Mouse (Mus musculus) frontal cortex, postnatal 10 days (tissue): ENCODE measurements around the gene Srd5a3.
A peak's percentile ranks its signal among the peaks of the same experiment; 100 is the strongest.
"Not testable (repeated sequence)": the region's sequence is repeated elsewhere in the genome, so short reads cannot be mapped to it uniquely, and the experiment has no call there.

Experiments
- DNase-seq, 2 experiments: peaks; one replicate each; pipeline ENCODE4 v3.0.0; 2022; ENCODE audit warnings: low spot score in 2 of 2, mixed read lengths in 1 of 2

Gene Srd5a3

GRCm38 (mm10) chr5:76139808-76140729 is at the start of gene Srd5a3:
Gene Srd5a3 (plus strand): TSS chr5:76140271.
- DNase-seq, result peak; percentile 92 to 93

GRCm38 (mm10) chr5:76103809-76104208 is 36.3 kb upstream of the Srd5a3 start:
- DNase-seq, result not testable (repeated sequence)

- no peak for DNase-seq
Measured at GRCm38 (mm10) chr5:76107306-76107705, 32.8 kb upstream of the Srd5a3 start.

DNA sequence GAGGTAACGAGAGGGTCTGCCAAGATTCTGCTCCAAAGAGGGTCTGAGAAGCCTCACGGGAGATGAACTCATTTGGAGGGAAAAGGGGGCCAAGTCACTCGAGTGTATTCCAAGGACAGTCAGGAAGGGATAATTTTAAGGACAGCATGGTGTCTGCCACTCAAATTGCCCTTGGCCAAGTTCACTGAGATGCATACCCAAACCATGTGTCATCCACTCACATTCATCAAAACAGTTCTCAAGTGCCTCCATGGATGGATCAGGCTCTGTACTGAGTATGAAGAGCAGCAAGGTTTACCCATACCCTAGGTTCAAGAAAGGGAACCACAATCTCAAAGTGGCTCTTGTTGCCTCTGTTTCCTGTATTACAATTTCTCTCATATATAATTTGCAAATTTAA is 31.6 kb upstream of the Srd5a3 start:
- DNase-seq, result no peak

- DNase-seq, result no peak
Measured at GRCm38 (mm10) chr5:76111173-76111572, 28.9 kb upstream of the Srd5a3 start.

GRCm38 (mm10) chr5:76112016-76112415 is 28.1 kb upstream of the Srd5a3 start:
- no peak for DNase-seq

GRCm38 (mm10) chr5:76115436-76116041 is 24.5 kb upstream of the Srd5a3 start:
- DNase-seq, result no peak

GRCm38 (mm10) chr5:76118441-76118840 is 21.6 kb upstream of the Srd5a3 start:
- peak; percentile 20 to 61 for DNase-seq

GRCm38 (mm10) chr5:76120634-76121033 is 19.4 kb upstream of the Srd5a3 start:
- DNase-seq, result no peak

DNA sequence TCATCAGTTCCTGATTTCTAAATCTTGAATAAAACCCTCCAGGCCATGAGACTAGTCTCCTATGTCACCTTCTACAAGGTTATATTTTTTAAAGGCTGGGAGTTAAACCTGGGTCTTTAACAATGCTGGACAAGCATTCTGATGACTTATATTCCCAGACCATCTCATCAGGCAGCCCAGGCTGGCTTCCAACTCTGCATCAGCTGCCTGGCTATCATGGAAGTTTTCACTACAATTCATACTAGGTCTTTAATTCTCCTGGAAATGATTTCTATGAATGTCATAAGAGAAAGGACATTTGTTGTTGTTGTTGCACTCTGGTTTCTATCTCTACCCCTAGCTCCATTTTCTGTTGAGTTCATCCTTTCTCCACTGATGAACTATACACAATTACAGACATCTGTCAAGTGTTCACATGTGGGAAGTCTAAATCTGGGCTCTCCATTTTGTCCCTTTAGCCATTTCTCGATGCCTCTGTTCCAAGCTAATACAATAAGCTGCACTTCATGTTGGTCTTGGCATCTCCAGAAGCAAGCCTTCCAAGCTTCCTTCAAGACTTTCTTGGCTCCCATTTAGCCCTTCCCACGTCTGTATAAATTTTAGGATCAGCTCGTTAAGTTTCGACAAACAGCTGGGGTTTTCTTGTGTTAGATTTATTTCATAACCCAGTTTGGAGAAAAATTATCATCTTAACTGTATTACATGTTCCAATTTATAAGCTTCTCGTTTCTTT is 12.3 kb upstream of the Srd5a3 start:
- no peak for DNase-seq

DNA sequence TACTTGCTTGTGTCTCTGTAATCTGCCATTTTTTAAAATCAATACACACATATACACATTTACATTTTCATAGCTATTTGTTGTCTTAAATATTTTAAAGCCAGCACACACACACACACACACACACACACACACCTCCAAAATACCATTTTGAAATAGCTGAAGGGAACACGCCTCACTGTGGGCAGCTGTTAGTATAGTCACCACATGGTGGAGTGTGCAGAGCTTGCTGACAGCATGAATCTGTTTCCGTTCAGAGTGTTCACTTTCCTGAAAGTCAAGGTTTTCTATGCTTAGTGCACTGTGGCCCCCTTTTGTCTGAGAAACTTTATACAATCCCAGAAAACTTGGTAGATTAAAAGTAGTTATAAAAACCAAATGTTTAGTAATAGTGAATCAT is 9.8 kb upstream of the Srd5a3 start:
- DNase-seq, result no peak

DNA sequence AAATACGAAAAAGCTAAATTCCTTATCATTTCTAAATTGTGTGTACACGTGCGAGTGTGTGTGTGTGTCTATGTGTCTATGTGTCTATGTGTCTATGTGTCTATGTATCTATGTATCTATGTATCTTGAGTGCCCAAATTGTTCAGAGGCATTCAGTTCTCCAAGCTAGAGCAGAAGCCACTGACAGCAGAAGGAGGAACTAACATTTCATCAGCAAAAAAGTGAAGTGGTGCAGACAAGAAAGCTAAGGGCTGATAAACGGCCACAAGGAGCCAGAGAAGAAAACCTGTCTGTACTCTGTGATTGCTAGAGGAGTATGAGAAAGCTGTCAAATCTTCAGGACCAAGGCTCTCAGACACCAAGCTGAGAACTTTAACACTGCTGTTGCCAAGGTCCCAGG is 8.1 kb upstream of the Srd5a3 start:
- no peak for DNase-seq

GRCm38 (mm10) chr5:76135644-76136043 is 4.4 kb upstream of the Srd5a3 start:
- no peak for DNase-seq

- no peak for DNase-seq
Measured at GRCm38 (mm10) chr5:76136271-76136670, 3.8 kb upstream of the Srd5a3 start.

DNA sequence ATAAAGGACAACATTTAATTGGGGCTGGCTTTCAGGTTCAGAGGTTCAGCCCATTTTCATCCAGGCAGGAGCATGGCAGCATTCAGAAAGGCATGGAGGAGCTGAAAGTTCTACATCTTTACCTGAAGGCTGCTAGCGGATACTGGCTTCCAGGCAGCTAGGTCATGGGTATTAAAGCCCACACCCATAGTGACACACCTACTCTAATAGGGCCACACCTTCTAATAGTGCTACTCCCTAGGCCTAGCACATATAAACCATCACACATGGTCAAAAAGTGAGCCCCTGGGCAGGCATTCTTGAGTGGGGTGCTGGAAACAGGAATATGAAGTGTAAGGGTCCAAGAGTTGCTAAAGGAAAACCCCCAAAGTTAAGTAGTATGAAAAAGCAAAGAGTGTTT is 2.5 kb upstream of the Srd5a3 start:
- DNase-seq, result no peak

- DNase-seq, result no peak
Measured at GRCm38 (mm10) chr5:76138071-76138470, 2.0 kb upstream of the Srd5a3 start.

GRCm38 (mm10) chr5:76138512-76138911 is 1.6 kb upstream of the Srd5a3 start:
- DNase-seq, result no peak

DNA sequence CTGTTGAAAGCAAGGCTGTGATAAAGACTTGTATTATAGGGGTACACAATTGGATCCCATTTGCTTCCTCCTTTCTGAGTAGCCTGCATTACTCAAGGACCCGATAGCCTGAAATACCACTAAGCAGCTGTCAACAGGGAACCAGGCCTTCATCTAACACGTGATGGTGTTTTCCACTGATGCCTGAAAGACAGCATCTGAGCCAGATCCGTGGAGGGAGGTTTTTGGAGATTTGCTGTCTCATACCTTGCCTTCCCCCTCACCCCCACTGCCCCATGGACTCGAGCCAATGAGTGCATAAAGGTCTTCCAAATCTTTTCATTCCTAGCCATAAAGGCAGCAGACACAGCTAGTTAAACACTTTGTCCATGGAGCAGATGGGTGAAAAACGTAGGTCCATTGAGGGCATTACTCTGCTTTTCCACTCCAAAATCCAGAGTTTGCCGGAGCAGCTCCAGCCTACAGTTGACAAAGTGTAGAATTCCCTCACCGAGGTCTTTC is 850 bp upstream of the Srd5a3 start:
- peak; percentile 12 to 17 for DNase-seq

- no peak for DNase-seq
Measured at GRCm38 (mm10) chr5:76140730-76141066, 627 bp downstream of the Srd5a3 start.

DNA sequence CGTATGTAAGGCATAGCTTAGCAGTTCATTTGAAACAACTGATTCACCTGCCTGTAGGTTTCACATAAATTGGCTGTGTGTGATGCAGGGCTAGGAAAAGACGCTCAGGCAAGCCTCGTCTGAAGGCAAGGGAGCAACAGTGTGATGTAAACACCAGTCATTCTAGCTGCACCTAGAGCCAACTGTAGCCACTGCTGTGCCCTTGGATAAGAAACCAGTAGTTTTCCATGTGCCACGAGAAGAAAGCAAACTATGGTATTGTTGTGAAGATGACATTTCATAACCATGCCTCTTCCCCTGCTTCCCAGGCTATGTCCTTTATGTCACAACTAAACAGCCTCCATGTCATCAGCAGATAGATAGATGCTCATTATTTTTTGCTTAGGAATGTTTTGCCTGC is 3.3 kb downstream of the Srd5a3 start:
- DNase-seq, result no peak

DNA sequence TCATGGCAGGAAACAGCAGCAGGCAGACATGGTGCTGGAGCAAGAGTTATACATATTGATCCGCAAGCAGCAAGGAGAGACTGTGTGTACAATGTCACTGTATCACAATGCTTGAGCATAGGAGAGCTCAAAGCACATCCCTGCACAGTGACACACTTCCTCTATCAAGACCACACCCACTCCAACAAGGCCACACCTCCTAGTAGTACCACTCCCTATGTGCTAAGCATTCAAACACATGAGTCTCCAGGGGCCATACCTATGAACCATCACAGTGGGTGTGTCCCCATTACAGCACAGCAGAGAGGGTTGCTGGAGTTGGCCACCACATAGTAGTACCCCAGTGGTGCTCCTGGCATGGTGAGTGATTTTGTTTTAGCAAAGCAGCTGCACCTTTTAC is 6.3 kb downstream of the Srd5a3 start:
- DNase-seq, result no peak

- DNase-seq, result no peak
Measured at GRCm38 (mm10) chr5:76149436-76149835, 9.4 kb downstream of the Srd5a3 start.
